Mouse (Mus musculus): ENCODE results near the gene Usp36. TPM values are rescaled to one million over a fixed set of nuclear protein-coding genes. Genes with fewer than 3 reads are reported as not detected.

Gene Usp36
- 10 to 100 TPM; 56.5 to 58.1 TPM for total RNA-seq (2023)

GRCm38 (mm10) chr11:118289999-118290889 lies at the start of gene Usp36:
Gene Usp36, minus strand, starts transcription at chr11:118290244.

DNA sequence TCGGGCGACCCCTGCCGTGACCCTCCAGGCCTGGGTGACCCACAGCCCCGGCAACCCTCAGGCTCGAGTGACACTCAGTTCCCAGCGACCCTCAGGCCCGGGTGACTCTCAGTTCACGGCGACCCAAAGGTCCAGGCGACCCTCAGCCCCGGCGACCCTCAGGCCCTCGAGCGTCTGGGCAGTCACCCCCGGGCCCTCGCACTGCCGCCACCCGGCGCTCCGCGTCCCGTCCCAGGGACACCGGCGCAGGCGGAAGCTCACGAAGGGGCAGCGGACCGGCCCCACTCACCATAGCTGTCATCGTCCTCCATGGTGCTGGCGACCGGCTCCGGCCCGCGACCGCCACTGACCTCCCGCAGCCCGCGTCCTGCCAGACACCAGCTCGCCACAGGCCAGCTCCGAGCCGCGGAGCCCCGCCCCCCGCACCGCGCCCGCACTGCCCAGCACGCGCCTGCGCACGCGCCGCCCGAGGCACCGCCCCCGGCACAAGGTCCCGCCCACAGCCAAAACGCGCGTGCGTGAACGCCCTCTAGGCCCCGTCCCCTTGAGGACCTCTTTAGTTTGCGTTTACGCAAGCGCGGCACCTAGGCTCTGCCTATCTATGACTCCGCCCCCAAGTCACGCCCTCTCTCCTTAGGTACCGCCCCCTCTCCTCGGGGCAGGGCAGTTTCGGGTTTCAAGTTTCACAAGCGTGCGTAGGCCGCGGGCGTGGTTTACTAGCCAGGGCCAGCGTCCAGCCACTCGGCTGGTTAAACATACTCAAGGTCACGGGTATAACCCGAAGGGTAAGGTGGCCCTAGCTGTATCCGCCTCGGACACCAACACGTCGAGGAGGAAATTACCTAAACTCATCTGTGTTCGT lies 41.7 kb downstream of the Usp36 start, which contains the start of gene Cyth1:
Cyth1 (minus strand) TSS at position 443 of the 862 bp plus-strand sequence.

Other genes with a start within 250 kb of the Usp36 start
- 1 to 10 TPM in 1 of 2 experiments, under 1 TPM in 1; 0.64 to 1.2 TPM for gene Dnah17, start 159.6 kb downstream of the Usp36 start, total RNA-seq (2023)
- gene Cyth1, start 41.7 kb downstream of the Usp36 start, total RNA-seq (2023), result 100 to 1,000 TPM; 206 to 256 TPM
- gene Cep295nl, start 52.3 kb upstream of the Usp36 start, total RNA-seq (2023), result not detected
- 1 to 10 TPM; 1.2 to 2.9 TPM for gene Timp2, start 65.5 kb upstream of the Usp36 start, total RNA-seq (2023)
- 10 to 100 TPM in 1 of 2 experiments, 1 to 10 TPM in 1; 7.5 to 13.5 TPM for gene Lgals3bp, start 111.8 kb upstream of the Usp36 start, total RNA-seq (2023)
- 10 to 100 TPM; 47.8 to 49.3 TPM for gene Cant1, start 128.8 kb upstream of the Usp36 start, total RNA-seq (2023)
- gene C1qtnf1, start 138.0 kb upstream of the Usp36 start, total RNA-seq (2023), result not detected
- 10 to 100 TPM in 1 of 2 experiments, 1 to 10 TPM in 1; 5.7 to 14.2 TPM for gene Engase, start 186.6 kb upstream of the Usp36 start, total RNA-seq (2023)

Data from B cell, adult 67 days (primary cell).